23 mouse cellular contexts compared by ENCODE assay signal in genomic region chr12:40429976-40430375, GRCm38 (mm10). TPM values are rescaled to one million over a fixed set of nuclear protein-coding genes. Genes with fewer than 3 reads are reported as not detected.
DNase-seq lines count a peak whose midpoint lies in the region; ATAC-seq lines count a peak whose summit lies in the region.
"Had no signal": no experiment of that assay in that cellular context is flagged by ENCODE, and none has a peak within 500 bp of the region (broad histone marks: within the 10 kb centered on the region; RNA-seq: fewer than 3 reads in every experiment).

No protein-coding gene starts in this region.

- 29% methylated on average over 3 of the region's 3 CpGs for WGBS in heart, embryonic 13.5 days
- 45% methylated on average over 3 of the region's 3 CpGs for WGBS in lung, embryonic 15.5 days
- WGBS in embryonic facial prominence, embryonic 13.5 days: 17% methylated on average over 3 of the region's 3 CpGs

- no peak overlapping the region for H3K4me3 ChIP-seq in heart, embryonic 13.5 days
- no peak overlapping the region for H3K4me3 ChIP-seq in lung, embryonic 15.5 days
- no peak overlapping the region for H3K4me3 ChIP-seq in embryonic facial prominence, embryonic 13.5 days
- H3K4me3 ChIP-seq: forebrain, embryonic 15.5 days; hindbrain, embryonic 10.5 days; limb, embryonic 13.5 days; liver, embryonic 12.5 days; midbrain, embryonic 10.5 days had no signal

- no peaks in the 10 kb centered on the region for H3K9me3 ChIP-seq in heart, embryonic 13.5 days
- H3K9me3 ChIP-seq in lung, embryonic 15.5 days: no peaks in the 10 kb centered on the region
- H3K9me3 ChIP-seq in embryonic facial prominence, embryonic 13.5 days: no peaks in the 10 kb centered on the region
- H3K9me3 ChIP-seq: forebrain, embryonic 15.5 days; G1E; hindbrain, embryonic 10.5 days; limb, embryonic 13.5 days; liver, embryonic 12.5 days; midbrain, embryonic 10.5 days had no signal

- H3K27ac ChIP-seq in heart, embryonic 13.5 days (replicated peaks): no peak overlapping the region; the same call in 1 of the 2 replicates
- 0 out of 2 replicates have a peak overlapping the region, but pooled peaks have one; percentile 2 for H3K27ac ChIP-seq in lung, embryonic 15.5 days
- 0 out of 2 replicates have a peak overlapping the region, but pooled peaks have one; percentile 13 for H3K27ac ChIP-seq in embryonic facial prominence, embryonic 13.5 days
- H3K27ac ChIP-seq: forebrain, embryonic 15.5 days; limb, embryonic 13.5 days; liver, embryonic 12.5 days; macrophage had no signal

- 0 out of 2 replicates have a peak overlapping the region, but pooled peaks have one; percentile 8 for H3K4me2 ChIP-seq in heart, embryonic 13.5 days
- H3K4me2 ChIP-seq in lung, embryonic 15.5 days: no peak overlapping the region
- H3K4me2 ChIP-seq in embryonic facial prominence, embryonic 13.5 days: no peak overlapping the region
- H3K4me2 ChIP-seq: forebrain, embryonic 15.5 days; limb, embryonic 13.5 days; liver, embryonic 12.5 days had no signal

- no peak overlapping the region for H3K9ac ChIP-seq in heart, embryonic 13.5 days
- no peak overlapping the region for H3K9ac ChIP-seq in lung, embryonic 15.5 days
- H3K9ac ChIP-seq in embryonic facial prominence, embryonic 13.5 days: no peak overlapping the region
- H3K9ac ChIP-seq: forebrain, embryonic 15.5 days; limb, embryonic 13.5 days; liver, embryonic 12.5 days had no signal

- no peak for ATAC-seq in heart, embryonic 13.5 days (ENCODE audit: extremely low read depth, insufficient number of reproducible peaks, low FRiP score, low TSS enrichment)
- no peak for ATAC-seq in lung, embryonic 15.5 days (ENCODE audit: borderline replicate concordance, extremely low read depth, low FRiP score, low TSS enrichment)
- ATAC-seq in embryonic facial prominence, embryonic 13.5 days (ENCODE audit: insufficient number of reproducible peaks, insufficient read depth, low FRiP score, low TSS enrichment, low read depth): 0 out of 2 replicates have a peak, but pooled peaks have one; percentile 62
- ATAC-seq: liver, embryonic 12.5 days had no signal

- no peaks in the 10 kb centered on the region for H3K27me3 ChIP-seq in heart, embryonic 13.5 days (replicated peaks)
- H3K27me3 ChIP-seq in lung, embryonic 15.5 days: no peaks in the 10 kb centered on the region
- no peaks in the 10 kb centered on the region for H3K27me3 ChIP-seq in embryonic facial prominence, embryonic 13.5 days
- H3K27me3 ChIP-seq: CH12.LX; forebrain, embryonic 15.5 days; limb, embryonic 13.5 days; liver, embryonic 12.5 days had no signal

- H3K4me1 ChIP-seq in heart, embryonic 13.5 days: peaks cover 49% of the 10 kb centered on the region
- H3K4me1 ChIP-seq in lung, embryonic 15.5 days: peaks cover 10% of the 10 kb centered on the region
- H3K4me1 ChIP-seq in embryonic facial prominence, embryonic 13.5 days: peaks cover 21% of the 10 kb centered on the region

- no peaks in the 10 kb centered on the region; the same call in 1 of the 2 replicates for H3K36me3 ChIP-seq in heart, embryonic 13.5 days
- no peaks in the 10 kb centered on the region for H3K36me3 ChIP-seq in lung, embryonic 15.5 days
- no peaks in the 10 kb centered on the region for H3K36me3 ChIP-seq in embryonic facial prominence, embryonic 13.5 days
- H3K36me3 ChIP-seq: forebrain, embryonic 15.5 days; limb, embryonic 13.5 days; liver, embryonic 12.5 days had no signal

- no peak for DNase-seq in heart, adult 18-20 months
- DNase-seq in lung, adult 18-20 months: no peak
- peak; percentile 69 for DNase-seq in adipocyte (ENCODE audit: low spot score)
- DNase-seq in left cerebral cortex, adult 18-20 months (ENCODE audit: low spot score in 2 of 2): no peak
- DNase-seq in gastrocnemius, postnatal 4 days (ENCODE audit: low spot score in 2 of 2): no peak
- DNase-seq: adrenal gland, postnatal 14 days; B cell, adult 2 months; cerebellum, adult 2 months; cerebellum, postnatal 25 days; kidney, adult 2 months; kidney, postnatal 25 days; lung, adult 2 months had no signal

RNA-seq across cellular contexts. Expression of gene Zfp277, which starts 15.7 kb away (rescaled TPM):
- polyA plus RNA-seq in heart, embryonic 13.5 days (2015; fragmentation: Nextera tagmentation; extraction: Ambion mirVana): 27.8 and 30.4 TPM in 2 replicates
- total RNA-seq in heart, adult 18-20 months (2021): 10 to 100 TPM; 11.6 to 13.1 TPM
- polyA plus RNA-seq in lung, embryonic 15.5 days (2015; fragmentation: Nextera tagmentation; extraction: Ambion mirVana): 41.5 and 43.8 TPM in 2 replicates
- 37.9 and 39.3 TPM in 2 replicates for polyA plus RNA-seq in embryonic facial prominence, embryonic 13.5 days (2015; fragmentation: Nextera tagmentation; extraction: Ambion mirVana)
- total RNA-seq in left cerebral cortex, adult 18-20 months (2021): 10 to 100 TPM; 19.2 to 19.7 TPM
- total RNA-seq in gastrocnemius, postnatal 4 days (2021): 10 to 100 TPM; 14.8 to 17.9 TPM

RNA-seq across cellular contexts. Expression of gene Dock4, which starts 15.8 kb away (rescaled TPM):
- polyA plus RNA-seq in heart, embryonic 13.5 days (2015; fragmentation: Nextera tagmentation; extraction: Ambion mirVana): 6.2 and 6.9 TPM in 2 replicates
- 10 to 100 TPM; 11.9 to 13.9 TPM for total RNA-seq in heart, adult 18-20 months (2021)
- polyA plus RNA-seq in lung, embryonic 15.5 days (2015; fragmentation: Nextera tagmentation; extraction: Ambion mirVana): 23.2 and 28.0 TPM in 2 replicates
- 19.2 and 19.9 TPM in 2 replicates for polyA plus RNA-seq in embryonic facial prominence, embryonic 13.5 days (2015; fragmentation: Nextera tagmentation; extraction: Ambion mirVana)
- 10 to 100 TPM; 83.8 to 86.5 TPM for total RNA-seq in left cerebral cortex, adult 18-20 months (2021)
- total RNA-seq in gastrocnemius, postnatal 4 days (2021): 10 to 100 TPM; 20.7 to 23.4 TPM
